Mouse (Mus musculus) kidney, postnatal 0 days (tissue): ENCODE measurements around the gene Taok1. TPM values are rescaled to one million over a fixed set of nuclear protein-coding genes. Genes with fewer than 3 reads are reported as not detected.
"Not testable (repeated sequence)": the region's sequence is repeated elsewhere in the genome, so short reads cannot be mapped to it uniquely, and the experiment has no call there.

ENCODE experiments used
- ATAC-seq: fragments of 200-750 bp; cut with Nextera tagmentation; replicated peaks from 2 replicates; pipeline ENCODE4 v1.8.0; 2017; ENCODE audit warnings: low read depth, moderate number of reproducible peaks, moderate TSS enrichment, moderate library complexity; ENCODE audit not compliant: low FRiP score
- DNase-seq: peaks from one replicate; pipeline ENCODE4 v3.0.0-alpha.2; 2016; ENCODE audit warnings: low spot score
- H3K27ac ChIP-seq: fragments of 300-500 bp; sonication (generic); 2 replicates; pipeline ENCODE4 v1.5.1; 2014; ENCODE audit warnings: mild to moderate bottlenecking
- H3K27me3 ChIP-seq: fragments of 300-500 bp; sonication (generic); 2 replicates; pipeline ENCODE4 v1.6.1; 2014; ENCODE audit warnings: low read length, mixed read lengths; ENCODE audit not compliant: insufficient read depth
- H3K36me3 ChIP-seq: fragments of 300-500 bp; sonication (generic); 2 replicates; pipeline ENCODE4 v1.6.1; 2014; ENCODE audit warnings: low read length, mixed read lengths; ENCODE audit not compliant: insufficient read depth
- H3K4me1 ChIP-seq: fragments of 300-500 bp; sonication (generic); replicated peaks from 2 replicates; pipeline ENCODE4 v1.6.1; 2014; ENCODE audit warnings: antibody characterized with exemption, low read length, mixed read lengths; ENCODE audit not compliant: insufficient read depth
- H3K4me2 ChIP-seq: fragments of 300-500 bp; sonication (generic); 2 replicates; pipeline ENCODE4 v1.6.1; 2014; ENCODE audit warnings: mild to moderate bottlenecking, low read length, moderate library complexity, mixed read lengths
- H3K4me3 ChIP-seq: fragments of 300-500 bp; sonication (generic); replicated peaks from 2 replicates; pipeline ENCODE4 v1.5.1; 2014; ENCODE audit warnings: low read depth, low read length
- H3K9ac ChIP-seq: fragments of 300-500 bp; sonication (generic); 2 replicates; pipeline ENCODE4 v1.6.1; 2014; ENCODE audit warnings: low read depth, low read length
- H3K9me3 ChIP-seq: fragments of 300-500 bp; sonication (generic); replicated peaks from 2 replicates; pipeline ENCODE4 v1.6.1; 2016; ENCODE audit warnings: low read length, inconsistent platforms, mixed read lengths
- CTCF ChIP-seq: IDR thresholded peaks from 2 replicates; pipeline ENCODE4 v1.5.1; 2016; ENCODE audit warnings: antibody characterized with exemption, low read depth, mild to moderate bottlenecking, moderate library complexity
- WGBS: fragments of 180-500 bp; shearing (Covaris S2); extraction: QIAGEN DNeasy Blood & Tissue Kit; methylation state at CpG from one replicate; pipeline ENCODE4 v1.1.7; 2014; 5-methylcytosine and 5-hydroxymethylcytosine counted together
- polyA plus RNA-seq: library from polyadenylated mRNA; unstranded; fragments of >200 nt; fragmentation: Nextera tagmentation; extraction: Ambion mirVana; gene quantifications from 2 replicates; pipeline ENCODE4 v1.2.1, GENCODE M21; 2015

Gene Taok1
- polyA plus RNA-seq: 17.5 and 17.7 TPM in 2 replicates

DNA sequence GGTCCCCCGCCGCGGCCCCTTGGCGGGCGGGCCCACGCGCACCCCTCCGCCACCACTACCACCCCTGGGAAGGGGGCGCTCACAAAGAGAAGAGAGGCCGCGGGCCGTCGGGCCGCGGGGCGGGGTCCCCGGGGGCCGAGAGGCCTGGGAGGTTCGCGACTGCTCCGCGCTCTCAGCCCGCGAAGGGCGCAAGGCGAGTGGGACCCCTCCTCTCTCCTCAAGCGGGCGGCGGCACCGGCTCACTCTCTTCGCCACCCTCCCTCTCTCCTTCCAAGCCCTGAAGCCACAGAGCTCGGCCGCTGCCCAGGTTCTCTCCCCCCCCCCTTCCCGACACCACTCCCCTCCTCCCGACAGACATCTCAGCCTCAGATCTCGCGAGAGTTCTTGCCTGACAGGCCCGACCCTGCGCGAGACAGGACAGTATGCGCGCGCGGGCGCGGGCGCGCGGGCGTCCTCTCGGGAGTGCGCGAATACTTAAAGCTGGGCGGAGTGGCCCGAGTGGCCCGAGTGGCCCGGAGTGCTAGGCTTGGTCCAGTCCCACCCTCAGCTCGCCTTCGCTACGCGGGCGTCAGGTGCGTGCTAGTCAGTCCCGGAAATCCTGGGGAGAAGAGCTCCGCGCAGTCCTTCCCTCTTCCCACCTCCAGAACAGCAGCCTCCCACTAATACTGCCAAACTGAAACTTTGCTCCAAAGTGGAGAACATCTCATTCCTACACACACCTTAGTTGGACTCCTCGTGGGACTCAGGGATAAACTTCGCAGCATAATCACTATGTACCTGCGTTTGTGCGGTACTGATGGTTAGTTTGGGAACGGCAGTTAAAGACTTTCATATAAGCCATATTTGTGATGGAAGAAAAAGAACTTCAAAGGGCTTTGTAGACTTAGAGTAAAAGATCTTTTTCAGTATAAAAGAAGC, at the start of gene Taok1:
Gene Taok1, minus strand, starts transcription at position 278 of the 918 bp plus-strand sequence.
- 1% methylated on average over 66 of the region's 71 CpGs for WGBS
- H3K4me1 ChIP-seq: peaks cover 4% of the 10 kb centered on the region; the same call in 1 of the 2 replicates
- DNase-seq (peak; percentile 97), ATAC-seq (peak; percentile 93)
- peak within 1 kb of the TSS; percentile 88 for H3K4me2 ChIP-seq
- H3K27me3 ChIP-seq: no peaks in the 10 kb centered on the region
- peak within 1 kb of the TSS; percentile 98 for H3K27ac ChIP-seq
- H3K9me3 ChIP-seq: no peaks in the 10 kb centered on the region
- 0 out of 2 replicates have a peak, but pooled peaks cover 3% of the 10 kb centered on the region for H3K36me3 ChIP-seq
- peak within 1 kb of the TSS; percentile 79 for H3K4me3 ChIP-seq
- TF ChIP-seq CTCF: no peak
- peak within 1 kb of the TSS; percentile 99 for H3K9ac ChIP-seq

GRCm38 (mm10) chr11:77653406-77654190, 46.0 kb upstream of the Taok1 start:
- H3K9ac ChIP-seq, H3K36me3 ChIP-seq, H3K4me1 ChIP-seq, ATAC-seq, H3K9me3 ChIP-seq, H3K27me3 ChIP-seq, DNase-seq, H3K4me3 ChIP-seq, H3K4me2 ChIP-seq, H3K27ac ChIP-seq: not testable (repeated sequence)
- WGBS: 96% methylated on average over 4 of the region's 4 CpGs

DNA sequence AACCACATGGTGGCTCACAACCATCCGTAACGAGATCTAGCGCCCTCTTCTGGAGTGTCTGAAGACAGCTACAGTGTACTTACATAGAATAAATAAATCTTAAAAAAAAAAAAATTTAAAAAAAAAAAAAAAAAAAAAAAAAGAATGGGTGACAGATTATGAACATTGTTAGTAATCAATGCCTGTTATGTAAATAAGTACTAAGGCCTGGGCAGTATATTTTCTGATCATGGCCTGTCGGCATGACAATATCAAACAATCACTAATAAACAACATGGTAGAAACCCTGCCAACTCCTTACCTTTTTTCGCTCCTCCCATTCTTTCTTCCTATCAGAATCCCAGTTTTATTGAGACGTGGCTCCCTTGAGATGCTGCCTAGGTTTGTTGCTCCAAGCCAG, 44.9 kb upstream of the Taok1 start:
- no peaks in the 10 kb centered on the region for H3K27me3 ChIP-seq
- TF ChIP-seq CTCF: no peak
- 44% methylated on average over 6 of the region's 6 CpGs for WGBS
- H3K4me1 ChIP-seq: no peaks in the 10 kb centered on the region
- H3K4me3 ChIP-seq: no peak overlapping the region
- no peaks in the 10 kb centered on the region for H3K36me3 ChIP-seq
- ATAC-seq: no peak
- no peak overlapping the region for H3K9ac ChIP-seq
- H3K4me2 ChIP-seq: no peak overlapping the region
- no peak for DNase-seq
- H3K9me3 ChIP-seq: no peaks in the 10 kb centered on the region
- H3K27ac ChIP-seq: no peak overlapping the region

DNA sequence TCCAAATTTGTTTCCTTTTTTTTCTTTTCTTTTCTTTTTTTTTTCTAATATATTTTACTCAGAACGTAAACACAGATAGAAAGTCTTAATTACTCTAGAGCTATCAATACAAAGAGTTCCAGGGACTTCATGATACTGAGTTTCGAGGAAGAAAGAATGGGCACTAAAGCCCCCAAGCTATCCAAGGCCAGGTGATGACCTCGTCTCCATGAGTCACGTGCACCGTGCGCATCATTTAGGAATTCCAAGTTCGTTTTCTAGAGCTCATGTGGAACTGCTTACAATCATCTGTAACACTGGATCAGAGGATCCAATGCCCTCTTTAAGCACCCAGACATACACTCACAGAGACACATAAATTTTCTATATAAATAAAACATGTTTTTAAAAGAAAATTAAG, 41.3 kb upstream of the Taok1 start:
- no peak overlapping the region for H3K4me3 ChIP-seq

DNA sequence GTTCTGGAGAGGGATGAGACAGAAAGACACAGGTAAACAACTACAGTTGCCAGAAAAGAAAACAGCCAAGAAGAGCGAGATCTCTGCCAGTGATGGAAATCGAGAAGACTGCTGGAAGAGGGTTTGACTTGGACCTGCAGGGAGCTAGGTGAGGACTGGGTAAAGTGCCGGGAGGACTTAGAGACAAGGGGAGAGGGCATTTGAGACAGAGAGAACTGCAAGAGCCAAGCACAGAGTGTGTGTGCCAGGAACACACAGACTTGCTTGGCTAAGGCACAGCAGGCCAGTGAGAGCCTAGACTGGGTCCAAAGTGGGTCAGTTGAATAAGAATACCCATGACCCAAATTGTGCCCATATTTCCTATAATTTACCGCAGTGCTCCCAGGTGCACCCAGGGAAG, 37.9 kb upstream of the Taok1 start:
- whole genome bisulfite sequencing: 77% methylated on average over 4 of the region's 4 CpGs
- no peak overlapping the region for H3K9ac ChIP-seq
- no peak overlapping the region for H3K4me2 ChIP-seq
- H3K4me3 ChIP-seq: no peak overlapping the region
- DNase-seq (no peak), ATAC-seq (no peak)
- no peaks in the 10 kb centered on the region for H3K4me1 ChIP-seq
- no peaks in the 10 kb centered on the region for H3K9me3 ChIP-seq
- H3K27me3 ChIP-seq: no peaks in the 10 kb centered on the region
- no peak overlapping the region for H3K27ac ChIP-seq
- H3K36me3 ChIP-seq: no peaks in the 10 kb centered on the region
- TF ChIP-seq CTCF: no peak

More for the DNA sequence above, 41.3 kb upstream of the Taok1 start:
- Histone ChIP-seq H3K27me3 (no peaks in the 10 kb centered on the region), H3K9me3 (no peaks in the 10 kb centered on the region), H3K36me3 (no peaks in the 10 kb centered on the region), H3K4me1 (no peaks in the 10 kb centered on the region), H3K27ac (no peak overlapping the region), H3K4me2 (no peak overlapping the region), H3K9ac (no peak overlapping the region)
- WGBS: 65% methylated on average over 7 of the region's 7 CpGs
- no peak for DNase-seq
- no peak for TF ChIP-seq CTCF
- ATAC-seq: no peak

DNA sequence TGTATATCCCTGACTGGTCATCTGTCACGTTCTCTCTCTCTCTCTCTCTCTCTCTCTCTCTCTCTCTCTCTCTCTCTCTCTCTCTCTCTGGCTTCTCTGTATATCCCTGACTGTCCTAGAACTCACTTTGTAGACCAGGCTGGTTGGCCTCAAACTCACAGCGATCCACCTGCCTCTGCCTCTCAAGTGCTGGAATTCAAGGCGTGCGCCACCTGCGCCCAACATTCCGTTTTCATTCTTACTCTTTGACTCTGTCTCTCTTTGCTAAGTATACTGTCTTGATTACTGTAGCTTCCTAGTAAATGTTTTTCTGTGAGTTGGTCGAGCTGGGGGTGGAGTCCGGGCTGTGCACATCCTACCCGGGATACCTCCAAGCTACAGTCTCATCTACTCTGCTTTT, 33.8 kb upstream of the Taok1 start:
- Histone ChIP-seq H3K4me3 (no peak overlapping the region), H3K9ac (no peak overlapping the region), H3K4me1 (no peaks in the 10 kb centered on the region), H3K9me3 (no peaks in the 10 kb centered on the region), H3K36me3 (no peaks in the 10 kb centered on the region), H3K4me2 (no peak overlapping the region), H3K27ac (no peak overlapping the region), H3K27me3 (no peaks in the 10 kb centered on the region)
- ATAC-seq (no peak), DNase-seq (no peak)
- WGBS: 69% methylated on average over 9 of the region's 9 CpGs
- no peak for TF ChIP-seq CTCF
